15 mouse cellular contexts compared by ENCODE assay signal in the genomic region with DNA sequence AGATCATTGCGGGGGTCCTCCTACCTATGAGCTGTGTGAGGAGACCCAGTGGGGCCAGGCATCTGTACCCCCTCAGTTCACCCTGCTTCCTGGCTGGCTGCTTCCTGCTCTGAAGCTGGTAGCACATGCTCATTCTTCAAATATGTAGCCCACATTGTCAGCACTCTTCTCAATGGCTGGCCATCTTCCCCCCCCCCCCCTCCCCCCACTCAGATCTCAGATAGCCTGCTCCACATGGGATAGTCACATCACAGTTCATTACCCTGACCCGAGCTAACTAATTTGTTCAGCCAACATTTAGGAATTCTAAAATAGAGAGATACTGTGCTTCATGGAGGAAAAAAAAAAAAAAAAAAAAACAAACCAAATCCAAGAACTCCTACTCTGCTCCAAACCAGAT.
"Had no signal": no experiment of that assay in that cellular context is flagged by ENCODE, and none has a peak within 500 bp of the region (broad histone marks: within the 10 kb centered on the region; RNA-seq: fewer than 3 reads in every experiment).

No protein-coding gene starts in this region.

- H3K4me1 ChIP-seq: limb, embryonic 15.5 days had no signal

- H3K9ac ChIP-seq: limb, embryonic 12.5 days; limb, embryonic 15.5 days; liver, embryonic 14.5 days; liver, postnatal 0 days; lung, embryonic 14.5 days had no signal

- H3K4me2 ChIP-seq: limb, embryonic 12.5 days; limb, embryonic 15.5 days; liver, embryonic 11.5 days; lung, embryonic 14.5 days had no signal

- H3K4me3 ChIP-seq: limb, embryonic 12.5 days; limb, embryonic 15.5 days had no signal

- DNase-seq: kidney, adult 18-20 months; kidney, adult 9 months; kidney, postnatal 14 days; kidney, postnatal 4 days; left cerebral cortex, postnatal 4 days; liver, postnatal 0 days; lung, embryonic 14.5 days; midbrain, embryonic 14.5 days; thymus, postnatal 25 days had no signal

- H3K36me3 ChIP-seq: limb, embryonic 12.5 days; limb, embryonic 15.5 days had no signal

- H3K27me3 ChIP-seq: limb, embryonic 12.5 days; limb, embryonic 15.5 days had no signal

- H3K9me3 ChIP-seq: limb, embryonic 12.5 days; limb, embryonic 15.5 days had no signal

- ATAC-seq: intestine, embryonic 16.5 days; liver, postnatal 0 days had no signal

- H3K27ac ChIP-seq: limb, embryonic 12.5 days; limb, embryonic 15.5 days; liver, embryonic 14.5 days; macrophage had no signal
